Mouse (Mus musculus) left cerebral cortex, adult 2 months (tissue): ENCODE results near the gene Slc10a6. TPM values are rescaled to one million over a fixed set of nuclear protein-coding genes. Genes with fewer than 3 reads are reported as not detected.

Experiments used
- DNase-seq, 2 experiments: peaks; one replicate each; pipeline ENCODE4 v3.0.0; 2021 to 2022; ENCODE audit warnings: low spot score in 2 of 2, mixed read lengths in 1 of 2; ENCODE audit errors: extremely low spot score in 1 of 2
- H3K27ac ChIP-seq: fragments of 200-600 bp; 2 replicates; pipeline ENCODE4 v1.8.1; 2022
- H3K4me3 ChIP-seq: fragments of 200-600 bp; 2 replicates; pipeline ENCODE4 v1.8.1; 2022
- CTCF ChIP-seq: fragments of 200-600 bp; IDR thresholded peaks from 2 replicates; pipeline ENCODE4 v1.8.1; 2022; ENCODE audit warnings: antibody characterized with exemption, mild to moderate bottlenecking, moderate library complexity
- intact Hi-C: fragments of 180-260 bp; cut with DNase I; formaldehyde crosslinking; loops from one replicate; pipeline ENCODE4 v1.15.1; 2025
- total RNA-seq, 2 experiments: library from RNA; stranded (reverse); gene quantifications; 2 replicates each; pipeline ENCODE4 v1.2.3; 2021

Gene Slc10a6
- total RNA-seq, 2 experiments from 2014 or later, result 0.21 TPM; not detected in 1

DNA sequence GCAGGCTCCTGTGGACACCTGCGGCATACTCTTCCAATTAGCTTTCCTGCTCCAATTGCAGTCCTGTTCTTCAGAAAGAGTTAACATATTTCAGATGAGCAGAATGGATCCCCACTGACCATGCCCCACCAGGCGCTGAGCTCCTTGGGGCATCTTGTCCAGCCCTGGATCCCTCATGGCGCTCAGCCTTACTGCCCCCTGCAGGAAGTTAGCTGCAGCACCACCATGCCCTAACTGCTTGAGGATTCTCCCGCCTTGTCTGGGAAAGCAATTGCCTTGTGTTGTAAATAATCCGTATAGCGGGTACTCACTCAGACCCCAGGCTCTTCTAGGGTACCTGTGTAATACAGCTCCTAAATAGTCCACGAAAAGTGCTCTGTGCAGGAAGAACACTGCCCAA lies 42.0 kb downstream of the Slc10a6 start:
- no peak overlapping the region for H3K4me3 ChIP-seq
- no peak overlapping the region for H3K27ac ChIP-seq
- peak; percentile 43 for TF ChIP-seq CTCF
- intact Hi-C loops, result no loop called here
- DNase-seq, result no peak

GRCm38 (mm10) chr5:103579680-103580420 lies 49.4 kb downstream of the Slc10a6 start:
- H3K4me3 ChIP-seq, result no peak overlapping the region
- TF ChIP-seq CTCF, result no peak
- no peak overlapping the region for H3K27ac ChIP-seq
- DNase-seq, result no peak
- intact Hi-C loops, result no loop called here

DNA sequence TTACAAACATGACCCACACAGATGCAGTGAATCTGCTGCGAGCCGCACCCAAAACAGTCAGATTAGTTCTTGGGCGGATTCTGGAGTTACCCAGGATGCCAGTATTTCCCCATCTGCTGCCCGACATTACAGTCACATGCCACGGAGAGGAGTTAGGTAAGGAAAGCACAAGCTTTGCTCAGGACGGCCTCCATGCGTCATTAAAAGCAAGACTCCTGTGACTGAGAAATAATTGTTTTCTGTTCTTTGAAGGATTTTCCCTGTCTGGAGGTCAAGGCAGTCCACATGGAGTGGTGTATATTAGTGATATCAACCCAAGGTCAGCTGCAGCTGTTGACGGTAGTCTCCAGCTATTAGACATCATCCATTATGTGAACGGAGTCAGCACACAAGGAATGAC lies 59.8 kb downstream of the Slc10a6 start:
- no peak for DNase-seq

DNA sequence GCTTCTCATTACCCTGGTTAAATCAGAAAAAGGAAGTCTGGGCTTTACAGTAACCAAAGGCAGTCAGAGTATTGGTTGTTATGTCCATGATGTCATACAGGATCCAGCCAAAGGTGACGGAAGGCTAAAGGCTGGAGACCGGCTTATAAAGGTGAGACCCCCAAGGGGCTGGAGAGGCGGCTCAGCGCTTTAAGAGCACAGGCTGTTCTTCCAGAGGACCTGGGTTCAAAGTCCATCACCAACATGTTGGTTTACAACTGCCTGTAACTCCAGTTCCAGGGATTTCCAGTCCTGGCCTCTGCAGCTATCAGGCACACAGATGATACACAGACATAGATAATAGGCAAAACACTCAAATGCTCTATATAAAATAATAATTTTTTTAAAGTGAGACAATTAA lies 61.2 kb downstream of the Slc10a6 start:
- intact Hi-C loops, result no loop called here
- DNase-seq, result no peak
- H3K27ac ChIP-seq, result no peak overlapping the region
- no peak overlapping the region for H3K4me3 ChIP-seq
- no peak for TF ChIP-seq CTCF

More for the DNA sequence above, 59.8 kb downstream of the Slc10a6 start:
- TF ChIP-seq CTCF, result no peak
- Histone ChIP-seq H3K27ac (no peak overlapping the region), H3K4me3 (no peak overlapping the region)
- intact Hi-C loops, result no loop called here

- Histone ChIP-seq H3K27ac (no peak overlapping the region), H3K4me3 (no peak overlapping the region)
- TF ChIP-seq CTCF, result no peak
- no peak for DNase-seq
- intact Hi-C loops, result no loop called here
Observed at GRCm38 (mm10) chr5:103560546-103560945, 68.7 kb downstream of the Slc10a6 start.

Other genes starting within 250 kb of the Slc10a6 start
- gene Ptpn13, start 204.2 kb downstream of the Slc10a6 start, total RNA-seq, result 10 to 100 TPM in 1 of 2 experiments, 1 to 10 TPM in 1; 9.6 to 10.5 TPM
- not detected for gene 1700016H13Rik, start 26.6 kb upstream of the Slc10a6 start, total RNA-seq
- gene Aff1, start 63.0 kb upstream of the Slc10a6 start, total RNA-seq, result 10 to 100 TPM; 12.8 to 16.7 TPM